In the genomic region with DNA sequence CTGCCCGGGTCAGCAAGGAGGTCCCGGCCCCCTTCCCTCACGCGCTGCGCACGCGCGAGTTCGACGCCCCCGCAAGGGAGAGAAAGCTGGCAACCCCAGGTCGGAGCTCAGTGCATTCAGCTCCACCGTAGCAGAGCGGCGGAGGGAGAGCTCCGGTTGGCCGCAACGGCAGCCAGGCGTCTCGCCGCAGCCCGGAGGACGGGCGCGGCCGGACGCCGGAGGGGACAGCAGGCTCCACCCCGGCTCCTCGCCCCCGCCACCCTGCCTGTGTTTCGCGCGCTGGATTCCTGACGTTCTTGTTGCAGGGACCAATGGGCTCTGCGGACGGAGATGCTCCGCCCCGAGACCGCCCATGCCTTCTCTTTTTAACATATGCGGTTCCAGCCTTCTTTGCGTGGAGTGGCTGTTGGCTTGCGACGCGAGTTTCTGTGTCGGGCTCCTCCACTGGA, we compare ENCODE assay signal across 8 mouse cellular contexts. TPM values are rescaled to one million over a fixed set of nuclear protein-coding genes. Genes with fewer than 3 reads are reported as not detected.
DNase-seq lines count a peak whose midpoint lies in the region.

No protein-coding gene starts in this region.

- H3K27me3 ChIP-seq in megakaryocyte, embryonic 14.5 days (replicated peaks), result peaks cover 87% of the 10 kb centered on the region

- peaks cover 11% of the 10 kb centered on the region for H3K36me3 ChIP-seq in megakaryocyte, embryonic 14.5 days (replicated peaks; ENCODE audit: low read length)

- peak overlapping the region; percentile 92 for H3K4me3 ChIP-seq in megakaryocyte, embryonic 14.5 days (replicated peaks)

- peaks cover 64% of the 10 kb centered on the region for H3K4me1 ChIP-seq in megakaryocyte, embryonic 14.5 days

- H3K9me3 ChIP-seq in megakaryocyte, embryonic 14.5 days, result peaks cover 3% of the 10 kb centered on the region; the same call in 1 of the 2 replicates

- peak; percentile 82 to 85 for DNase-seq in adrenal gland, adult 18-20 months (ENCODE audit: low spot score in 2 of 2)
- DNase-seq in embryo, embryonic 10 days (ENCODE audit: low spot score), result peak; percentile 94
- peak; percentile 83 for DNase-seq in gastrocnemius, postnatal 10 days
- peak; percentile 94 for DNase-seq in induced T-regulatory cell, adult 2 months (ENCODE audit: low read depth)
- peak; percentile 82 to 94 for DNase-seq in left cerebral cortex, adult 9 months (ENCODE audit: low spot score in 2 of 2)
- DNase-seq in right cerebral cortex, postnatal 10 days (ENCODE audit: low spot score in 2 of 2), result peak; percentile 96
- DNase-seq in urinary bladder, postnatal 36 days (ENCODE audit: low spot score in 2 of 2), result peak; percentile 73 to 90

RNA-seq across cellular contexts. Expression of a gene that starts 0.5 kb away (rescaled TPM):
- 10 to 100 TPM in 1 of 2 experiments, 1 to 10 TPM in 1; 8.5 to 12.7 TPM for total RNA-seq in adrenal gland, adult 18-20 months (2021)
- total RNA-seq in gastrocnemius, postnatal 10 days (2021), result 1 to 10 TPM; 7.6 to 9.4 TPM
- polyA plus RNA-seq in megakaryocyte, embryonic 14.5 days (2012; ENCODE audit: insufficient read depth, low replicate concordance), result 1.7 TPM in 1 of 2 replicates, not detected in the other

RNA-seq across cellular contexts. Expression of a gene that starts 5.5 kb away (rescaled TPM):
- total RNA-seq in adrenal gland, adult 18-20 months (2021), result under 1 TPM in 1 of 2 experiments, not detected in 1; 0.13 TPM
- total RNA-seq in gastrocnemius, postnatal 10 days (2021), result not detected
- polyA plus RNA-seq in megakaryocyte, embryonic 14.5 days (2012; ENCODE audit: insufficient read depth, low replicate concordance), result not detected in 2 replicates

RNA-seq across cellular contexts. Expression of a gene that starts 14.0 kb away (rescaled TPM):
- 1 to 10 TPM; 2.1 to 2.4 TPM for total RNA-seq in adrenal gland, adult 18-20 months (2021)
- 1 to 10 TPM; 4.7 to 5.6 TPM for total RNA-seq in gastrocnemius, postnatal 10 days (2021)
- polyA plus RNA-seq in megakaryocyte, embryonic 14.5 days (2012; ENCODE audit: insufficient read depth, low replicate concordance), result 43.9 and 71.2 TPM in 2 replicates

RNA-seq across cellular contexts. Expression of a gene that starts 17.6 kb away (rescaled TPM):
- total RNA-seq in adrenal gland, adult 18-20 months (2021), result 1 to 10 TPM; 2.2 to 6.7 TPM
- under 1 TPM; 0.12 to 0.23 TPM for total RNA-seq in gastrocnemius, postnatal 10 days (2021)
- 0.22 TPM in 1 of 2 replicates, not detected in the other for polyA plus RNA-seq in megakaryocyte, embryonic 14.5 days (2012; ENCODE audit: insufficient read depth, low replicate concordance)

RNA-seq across cellular contexts. Expression of a gene that starts 31.2 kb away (rescaled TPM):
- total RNA-seq in adrenal gland, adult 18-20 months (2021), result 10 to 100 TPM; 72.5 to 89.3 TPM
- 10 to 100 TPM; 39.0 to 39.5 TPM for total RNA-seq in gastrocnemius, postnatal 10 days (2021)
- 6.0 and 53.7 TPM in 2 replicates for polyA plus RNA-seq in megakaryocyte, embryonic 14.5 days (2012; ENCODE audit: insufficient read depth, low replicate concordance)

Comparison
In these comparisons a context has a peak if more than half of its experiments do, and no peak if none do; other contexts are left out.
1. Peak in every context shown above with its lines: DNase-seq and H3K4me3 ChIP-seq.